Mouse (Mus musculus): Measurements from ENCODE around the gene Gm20388. TPM values are rescaled to one million over a fixed set of nuclear protein-coding genes. Genes with fewer than 3 reads are reported as not detected.

The Gm20388 gene
- polyA plus RNA-seq, 1 experiment: not detected

GRCm38 (mm10) chr8:123707137-123707536 lies 3796.5 kb downstream of the Gm20388 start:
- H3K4me3 ChIP-seq (ENCODE audit: insufficient read depth, low read depth, low read length): no peak overlapping the region
- H3K27ac ChIP-seq (ENCODE audit: insufficient read depth, low read depth, low read length): no peak overlapping the region
- 88% methylated on average over 16 of the region's 16 CpGs for WGBS
- peaks cover 9% of the 10 kb centered on the region for H3K4me1 ChIP-seq (ENCODE audit: control insufficient read depth, insufficient read depth, low read length)
- TF ChIP-seq CTCF (IDR thresholded peaks at IDR 0.05; ENCODE audit: insufficient read depth, low read depth, low read length): no peak
- TF ChIP-seq POLR2A (IDR thresholded peaks at IDR 0.05; ENCODE audit: insufficient read depth, low read depth, low read length): no peak

GRCm38 (mm10) chr8:123708729-123709128 lies 3798.1 kb downstream of the Gm20388 start:
- TF ChIP-seq CTCF (IDR thresholded peaks at IDR 0.05; ENCODE audit: insufficient read depth, low read depth, low read length) (no peak), POLR2A (IDR thresholded peaks at IDR 0.05; ENCODE audit: insufficient read depth, low read depth, low read length) (no peak)
- Histone ChIP-seq H3K27ac (ENCODE audit: insufficient read depth, low read depth, low read length) (no peak overlapping the region), H3K4me1 (ENCODE audit: control insufficient read depth, insufficient read depth, low read length) (peaks cover 9% of the 10 kb centered on the region), H3K4me3 (ENCODE audit: insufficient read depth, low read depth, low read length) (no peak overlapping the region)
- 84% methylated on average over 8 of the region's 8 CpGs for WGBS

GRCm38 (mm10) chr8:123710335-123710734 lies 3799.7 kb downstream of the Gm20388 start:
- no peak for TF ChIP-seq POLR2A (IDR thresholded peaks at IDR 0.05; ENCODE audit: insufficient read depth, low read depth, low read length)
- WGBS: 90% methylated on average over 5 of the region's 5 CpGs
- Histone ChIP-seq H3K4me3 (ENCODE audit: insufficient read depth, low read depth, low read length) (no peak overlapping the region), H3K27ac (ENCODE audit: insufficient read depth, low read depth, low read length) (no peak overlapping the region), H3K4me1 (ENCODE audit: control insufficient read depth, insufficient read depth, low read length) (peaks cover 6% of the 10 kb centered on the region)

GRCm38 (mm10) chr8:123714451-123714850 lies 3803.8 kb downstream of the Gm20388 start:
- Histone ChIP-seq H3K4me1 (ENCODE audit: control insufficient read depth, insufficient read depth, low read length) (no peaks in the 10 kb centered on the region), H3K4me3 (ENCODE audit: insufficient read depth, low read depth, low read length) (no peak overlapping the region), H3K27ac (ENCODE audit: insufficient read depth, low read depth, low read length) (no peak overlapping the region)
- no peak for TF ChIP-seq POLR2A (IDR thresholded peaks at IDR 0.05; ENCODE audit: insufficient read depth, low read depth, low read length)
- WGBS: 89% methylated on average over 5 of the region's 5 CpGs

- Histone ChIP-seq H3K4me3 (ENCODE audit: insufficient read depth, low read depth, low read length) (no peak overlapping the region), H3K4me1 (ENCODE audit: control insufficient read depth, insufficient read depth, low read length) (peaks cover 11% of the 10 kb centered on the region), H3K27ac (ENCODE audit: insufficient read depth, low read depth, low read length) (no peak overlapping the region)
- no peak for TF ChIP-seq CTCF (IDR thresholded peaks at IDR 0.05; ENCODE audit: insufficient read depth, low read depth, low read length)
- TF ChIP-seq POLR2A (IDR thresholded peaks at IDR 0.05; ENCODE audit: insufficient read depth, low read depth, low read length): no peak
- WGBS: 62% methylated on average over 13 of the region's 13 CpGs
Observed at GRCm38 (mm10) chr8:123715916-123716592, 3805.4 kb downstream of the Gm20388 start.

GRCm38 (mm10) chr8:123717104-123717503 lies 3806.5 kb downstream of the Gm20388 start:
- H3K4me1 ChIP-seq (ENCODE audit: control insufficient read depth, insufficient read depth, low read length): peaks cover 11% of the 10 kb centered on the region
- 81% methylated on average over 2 of the region's 2 CpGs for WGBS
- no peak for TF ChIP-seq POLR2A (IDR thresholded peaks at IDR 0.05; ENCODE audit: insufficient read depth, low read depth, low read length)
- no peak for TF ChIP-seq CTCF (IDR thresholded peaks at IDR 0.05; ENCODE audit: insufficient read depth, low read depth, low read length)
- H3K4me3 ChIP-seq (ENCODE audit: insufficient read depth, low read depth, low read length): no peak overlapping the region
- H3K27ac ChIP-seq (ENCODE audit: insufficient read depth, low read depth, low read length): no peak overlapping the region

- no peak overlapping the region for H3K4me3 ChIP-seq (ENCODE audit: insufficient read depth, low read depth, low read length)
- peaks cover 11% of the 10 kb centered on the region for H3K4me1 ChIP-seq (ENCODE audit: control insufficient read depth, insufficient read depth, low read length)
- WGBS: 85% methylated on average over 15 of the region's 15 CpGs
- TF ChIP-seq CTCF (IDR thresholded peaks at IDR 0.05; ENCODE audit: insufficient read depth, low read depth, low read length): no peak
- no peak for TF ChIP-seq POLR2A (IDR thresholded peaks at IDR 0.05; ENCODE audit: insufficient read depth, low read depth, low read length)
- H3K27ac ChIP-seq (ENCODE audit: insufficient read depth, low read depth, low read length): no peak overlapping the region
Observed at GRCm38 (mm10) chr8:123717516-123718490, 3807.2 kb downstream of the Gm20388 start.

GRCm38 (mm10) chr8:123718752-123719151 lies 3808.1 kb downstream of the Gm20388 start:
- no peak overlapping the region for H3K4me3 ChIP-seq (ENCODE audit: insufficient read depth, low read depth, low read length)
- no peak overlapping the region for H3K27ac ChIP-seq (ENCODE audit: insufficient read depth, low read depth, low read length)
- TF ChIP-seq POLR2A (IDR thresholded peaks at IDR 0.05; ENCODE audit: insufficient read depth, low read depth, low read length) (no peak), CTCF (IDR thresholded peaks at IDR 0.05; ENCODE audit: insufficient read depth, low read depth, low read length) (no peak)
- 48% methylated on average over 2 of the region's 2 CpGs for whole genome bisulfite sequencing
- peaks cover 11% of the 10 kb centered on the region for H3K4me1 ChIP-seq (ENCODE audit: control insufficient read depth, insufficient read depth, low read length)

GRCm38 (mm10) chr8:123719280-123719679 lies 3808.6 kb downstream of the Gm20388 start:
- H3K4me1 ChIP-seq (ENCODE audit: control insufficient read depth, insufficient read depth, low read length): peaks cover 11% of the 10 kb centered on the region
- 92% methylated on average over 6 of the region's 6 CpGs for WGBS
- no peak for TF ChIP-seq POLR2A (IDR thresholded peaks at IDR 0.05; ENCODE audit: insufficient read depth, low read depth, low read length)
- TF ChIP-seq CTCF (IDR thresholded peaks at IDR 0.05; ENCODE audit: insufficient read depth, low read depth, low read length): no peak
- no peak overlapping the region for H3K4me3 ChIP-seq (ENCODE audit: insufficient read depth, low read depth, low read length)
- no peak overlapping the region for H3K27ac ChIP-seq (ENCODE audit: insufficient read depth, low read depth, low read length)

Data from olfactory bulb, adult 2 months (tissue).